Mouse (Mus musculus) bone marrow macrophage, adult 2 months (primary cell): ENCODE results near the gene Upk2.

Experiments used
- CTCF ChIP-seq: IDR thresholded peaks from 2 replicates; pipeline ENCODE4 v1.5.1; 2012; ENCODE audit warnings: low read depth, mild to moderate bottlenecking, low read length, moderate library complexity
- POLR2A ChIP-seq: IDR thresholded peaks from 2 replicates; pipeline ENCODE4 v1.6.1; 2012; ENCODE audit warnings: mild to moderate bottlenecking, low read depth, low read length, borderline replicate concordance

DNA sequence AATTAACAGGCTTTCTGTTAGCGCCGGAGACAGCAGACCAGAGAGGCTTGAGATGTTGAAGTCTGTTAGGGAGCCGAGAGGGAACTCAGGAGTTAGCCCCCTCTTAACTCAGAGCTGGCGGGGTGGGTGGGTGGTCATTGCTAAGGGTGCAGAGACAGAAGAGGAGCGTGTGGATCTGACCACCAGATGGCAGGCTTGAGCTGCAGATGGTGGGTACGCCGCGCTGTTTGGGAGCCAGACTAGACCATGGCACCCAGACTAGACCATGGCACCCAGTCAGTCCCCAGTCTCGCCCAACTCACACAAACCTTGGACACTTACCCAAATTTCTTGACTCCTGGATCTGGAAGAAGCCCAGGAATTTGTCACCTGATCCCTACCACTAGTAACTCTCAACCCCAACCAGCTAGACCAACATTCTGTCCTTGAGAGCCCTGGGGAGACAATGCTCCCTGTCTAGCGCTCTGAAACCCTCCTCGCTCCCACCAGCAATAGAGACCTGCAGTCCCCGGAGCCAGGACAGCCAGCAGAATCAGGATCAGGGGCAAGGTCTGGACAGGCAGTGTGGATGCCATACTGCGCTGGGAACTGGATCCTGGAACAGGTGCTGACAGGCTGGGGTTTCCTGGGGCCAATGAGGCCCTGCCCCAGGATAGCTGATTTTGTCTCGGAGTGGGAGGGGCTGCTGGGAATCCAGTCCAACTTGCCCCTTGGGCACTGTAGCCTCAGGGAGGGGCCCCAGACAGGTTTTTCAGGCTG, 465 bp downstream of the Upk2 start:
- TF ChIP-seq CTCF = peak; percentile 86
- TF ChIP-seq POLR2A = no peak
